Mouse (Mus musculus): ENCODE results near the gene Scrg1.

DNA sequence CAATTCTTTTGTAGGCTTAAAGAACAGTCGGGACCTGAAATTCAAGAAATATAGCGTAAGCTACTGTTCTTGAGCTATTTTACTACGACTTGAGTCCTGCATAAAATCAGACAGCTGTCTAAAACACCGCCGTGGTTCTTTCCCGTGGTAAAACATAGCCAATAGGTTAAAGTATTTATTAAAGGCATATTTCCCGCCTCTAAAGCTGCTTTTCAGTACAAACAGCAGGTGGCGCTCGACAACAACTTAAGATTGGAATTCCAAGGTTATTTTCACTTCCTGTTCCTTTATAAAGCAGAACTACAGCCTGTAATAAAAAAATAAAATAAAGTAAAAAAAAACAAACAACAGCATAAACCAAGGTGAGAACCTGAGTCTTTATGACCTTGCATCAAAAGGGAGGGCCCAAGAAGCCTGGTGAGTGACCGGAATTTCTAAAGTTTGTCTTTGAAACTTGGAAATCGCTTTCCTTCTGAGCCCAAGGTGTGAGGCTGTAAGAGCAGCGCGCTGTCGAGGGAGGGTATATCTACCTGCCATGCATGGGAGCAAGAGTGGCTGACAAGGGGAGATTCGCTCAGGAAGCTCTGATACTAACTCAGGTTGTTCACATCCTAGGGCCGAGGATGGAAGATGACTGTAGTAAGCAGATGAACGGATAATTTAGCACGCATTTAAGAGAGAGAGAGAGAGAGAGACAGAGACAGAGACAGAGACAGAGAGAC is 26.4 kb upstream of the Scrg1 start:
- TF ChIP-seq POLR2A (IDR thresholded peaks at IDR 0.05; ENCODE audit: insufficient read depth, low read depth, low read length): no peak
- peak; percentile 86 for TF ChIP-seq CTCF (IDR thresholded peaks at IDR 0.05)
- TF ChIP-seq EP300 (IDR thresholded peaks at IDR 0.05; ENCODE audit: insufficient read depth, low read depth, low read length): no peak
